Mouse (Mus musculus): ENCODE data around the gene Epha2. TPM values are rescaled to one million over a fixed set of nuclear protein-coding genes. Genes with fewer than 3 reads are reported as not detected.

Epha2 gene
- not detected in 3 replicates for total RNA-seq (2017)

- no peak for ATAC-seq (replicated peaks; ENCODE audit: insufficient number of reproducible peaks, low FRiP score, low TSS enrichment, poor library complexity, severe bottlenecking)
Observed at GRCm38 (mm10) chr4:141301116-141301553, at the start of gene Epha2. Gene Epha2, plus strand, starts transcription at chr4:141301240.

- ATAC-seq (replicated peaks; ENCODE audit: insufficient number of reproducible peaks, low FRiP score, low TSS enrichment, poor library complexity, severe bottlenecking), result no peak
Observed at GRCm38 (mm10) chr4:141252641-141253040, 48.4 kb upstream of the Epha2 start.

- no peak for ATAC-seq (replicated peaks; ENCODE audit: insufficient number of reproducible peaks, low FRiP score, low TSS enrichment, poor library complexity, severe bottlenecking)
Observed at GRCm38 (mm10) chr4:141254234-141254633, 46.8 kb upstream of the Epha2 start.

- ATAC-seq (replicated peaks; ENCODE audit: insufficient number of reproducible peaks, low FRiP score, low TSS enrichment, poor library complexity, severe bottlenecking), result no peak
Observed at GRCm38 (mm10) chr4:141257440-141257839, 43.6 kb upstream of the Epha2 start.

GRCm38 (mm10) chr4:141259413-141259812, 41.6 kb upstream of the Epha2 start:
- ATAC-seq (replicated peaks; ENCODE audit: insufficient number of reproducible peaks, low FRiP score, low TSS enrichment, poor library complexity, severe bottlenecking), result no peak

GRCm38 (mm10) chr4:141260007-141260723, 40.9 kb upstream of the Epha2 start:
- no peak for ATAC-seq (replicated peaks; ENCODE audit: insufficient number of reproducible peaks, low FRiP score, low TSS enrichment, poor library complexity, severe bottlenecking)

GRCm38 (mm10) chr4:141262906-141263637, 38.0 kb upstream of the Epha2 start:
- no peak for ATAC-seq (replicated peaks; ENCODE audit: insufficient number of reproducible peaks, low FRiP score, low TSS enrichment, poor library complexity, severe bottlenecking)

- ATAC-seq (replicated peaks; ENCODE audit: insufficient number of reproducible peaks, low FRiP score, low TSS enrichment, poor library complexity, severe bottlenecking), result no peak
Observed at GRCm38 (mm10) chr4:141265979-141266637, 34.9 kb upstream of the Epha2 start.

- no peak for ATAC-seq (replicated peaks; ENCODE audit: insufficient number of reproducible peaks, low FRiP score, low TSS enrichment, poor library complexity, severe bottlenecking)
Observed at GRCm38 (mm10) chr4:141267250-141267649, 33.8 kb upstream of the Epha2 start.

- no peak for ATAC-seq (replicated peaks; ENCODE audit: insufficient number of reproducible peaks, low FRiP score, low TSS enrichment, poor library complexity, severe bottlenecking)
Observed at GRCm38 (mm10) chr4:141267837-141268236, 33.2 kb upstream of the Epha2 start.

GRCm38 (mm10) chr4:141268350-141268749, 32.7 kb upstream of the Epha2 start:
- no peak for ATAC-seq (replicated peaks; ENCODE audit: insufficient number of reproducible peaks, low FRiP score, low TSS enrichment, poor library complexity, severe bottlenecking)

- ATAC-seq (replicated peaks; ENCODE audit: insufficient number of reproducible peaks, low FRiP score, low TSS enrichment, poor library complexity, severe bottlenecking), result peak; percentile 55
Observed at GRCm38 (mm10) chr4:141269080-141269479, 32.0 kb upstream of the Epha2 start.

- no peak for ATAC-seq (replicated peaks; ENCODE audit: insufficient number of reproducible peaks, low FRiP score, low TSS enrichment, poor library complexity, severe bottlenecking)
Observed at GRCm38 (mm10) chr4:141270201-141270940, 30.7 kb upstream of the Epha2 start.

GRCm38 (mm10) chr4:141271228-141271627, 29.8 kb upstream of the Epha2 start:
- ATAC-seq (replicated peaks; ENCODE audit: insufficient number of reproducible peaks, low FRiP score, low TSS enrichment, poor library complexity, severe bottlenecking), result no peak

- ATAC-seq (replicated peaks; ENCODE audit: insufficient number of reproducible peaks, low FRiP score, low TSS enrichment, poor library complexity, severe bottlenecking), result peak; percentile 57
Observed at GRCm38 (mm10) chr4:141271721-141272120, 29.3 kb upstream of the Epha2 start.

GRCm38 (mm10) chr4:141272878-141273277, 28.2 kb upstream of the Epha2 start:
- peak; percentile 75 for ATAC-seq (replicated peaks; ENCODE audit: insufficient number of reproducible peaks, low FRiP score, low TSS enrichment, poor library complexity, severe bottlenecking)

GRCm38 (mm10) chr4:141273296-141273695, 27.7 kb upstream of the Epha2 start:
- ATAC-seq (replicated peaks; ENCODE audit: insufficient number of reproducible peaks, low FRiP score, low TSS enrichment, poor library complexity, severe bottlenecking), result peak; percentile 60

GRCm38 (mm10) chr4:141274485-141275341, 26.3 kb upstream of the Epha2 start:
- ATAC-seq (replicated peaks; ENCODE audit: insufficient number of reproducible peaks, low FRiP score, low TSS enrichment, poor library complexity, severe bottlenecking), result no peak
